Mouse (Mus musculus) olfactory bulb, adult 2 months (tissue): ENCODE results near the gene Ankrd27. TPM values are rescaled to one million over a fixed set of nuclear protein-coding genes. Genes with fewer than 3 reads are reported as not detected.
A peak's percentile ranks its signal among the peaks of the same experiment; 100 is the strongest.

ENCODE experiments used
- H3K27ac ChIP-seq: fragments of 200-500 bp; 2 replicates; pipeline ENCODE4 v1.5.1; 2012; ENCODE audit warnings: low read depth, low read length; ENCODE audit not compliant: insufficient read depth
- H3K4me1 ChIP-seq: fragments of 200-500 bp; 2 replicates; pipeline ENCODE4 v1.6.1; 2012; ENCODE audit warnings: low read length; ENCODE audit not compliant: control insufficient read depth, insufficient read depth
- H3K4me3 ChIP-seq: fragments of 200-500 bp; 2 replicates; pipeline ENCODE4 v1.5.1; 2012; ENCODE audit warnings: mild to moderate bottlenecking, low read depth, low read length, moderate library complexity; ENCODE audit not compliant: insufficient read depth
- CTCF ChIP-seq: fragments of 200-500 bp; IDR thresholded peaks from 2 replicates; pipeline ENCODE4 v1.5.1; 2012; ENCODE audit warnings: low read depth, mild to moderate bottlenecking, low read length, moderate library complexity; ENCODE audit not compliant: insufficient read depth
- POLR2A ChIP-seq: fragments of 200-500 bp; IDR thresholded peaks from 2 replicates; pipeline ENCODE4 v1.6.1; 2012; ENCODE audit warnings: mild to moderate bottlenecking, low read depth, low read length, moderate library complexity; ENCODE audit not compliant: insufficient read depth
- WGBS: fragments of 180-500 bp; shearing (Covaris S2); methylation state at CpG from one replicate; pipeline ENCODE4 v1.1.7; 2018; 5-methylcytosine and 5-hydroxymethylcytosine counted together
- polyA plus RNA-seq: library from polyadenylated mRNA; stranded (reverse); fragments of >200 nt; gene quantifications from 2 replicates; pipeline ENCODE4 v1.2.4, GENCODE M21; 2012; ENCODE audit warnings: low replicate concordance; ENCODE audit not compliant: missing spikeins, insufficient read depth, insufficient read length

Ankrd27 gene
- polyA plus RNA-seq, 1 experiment, result not detected

- Histone ChIP-seq H3K4me1 (peaks cover 6% of the 10 kb centered on the region), H3K27ac (no peak overlapping the region), H3K4me3 (no peak overlapping the region)
- no peak for TF ChIP-seq CTCF
- no peak for TF ChIP-seq POLR2A
- WGBS, result 43% methylated on average over 3 of the region's 3 CpGs
These were observed 63.0 kb downstream of the Ankrd27 start for GRCm38 (mm10) chr7:35649071-35649470.

GRCm38 (mm10) chr7:35650716-35651410 is 64.8 kb downstream of the Ankrd27 start:
- Histone ChIP-seq H3K4me3 (no peak overlapping the region), H3K27ac (no peak overlapping the region), H3K4me1 (peaks cover 4% of the 10 kb centered on the region)
- 30% methylated on average over 11 of the region's 11 CpGs for WGBS
- TF ChIP-seq POLR2A, result no peak
- 0 out of 2 replicates have a peak, but pooled peaks have one; percentile 19 for TF ChIP-seq CTCF

GRCm38 (mm10) chr7:35651583-35652270 is 65.7 kb downstream of the Ankrd27 start:
- WGBS, result 85% methylated on average over 10 of the region's 10 CpGs
- peaks cover under 1% of the 10 kb centered on the region; the same call in 1 of the 2 replicates for H3K4me1 ChIP-seq
- H3K4me3 ChIP-seq, result no peak overlapping the region
- H3K27ac ChIP-seq, result no peak overlapping the region
- TF ChIP-seq POLR2A (no peak), CTCF (no peak)

- TF ChIP-seq POLR2A (no peak), CTCF (no peak)
- 63% methylated on average over 6 of the region's 6 CpGs for WGBS
These were observed 71.8 kb downstream of the Ankrd27 start for GRCm38 (mm10) chr7:35657829-35658228.

GRCm38 (mm10) chr7:35659173-35659572 is 73.1 kb downstream of the Ankrd27 start:
- Histone ChIP-seq H3K4me3 (no peak overlapping the region), H3K27ac (no peak overlapping the region), H3K4me1 (no peaks in the 10 kb centered on the region)
- 63% methylated on average over 3 of the region's 3 CpGs for WGBS
- TF ChIP-seq CTCF (peak; percentile 56), POLR2A (no peak)

More at GRCm38 (mm10) chr7:35657829-35658228, 71.8 kb downstream of the Ankrd27 start:
- Histone ChIP-seq H3K27ac (no peak overlapping the region), H3K4me3 (no peak overlapping the region), H3K4me1 (no peaks in the 10 kb centered on the region)

GRCm38 (mm10) chr7:35663790-35664376 is 77.8 kb downstream of the Ankrd27 start:
- Histone ChIP-seq H3K4me3 (no peak overlapping the region), H3K27ac (no peak overlapping the region), H3K4me1 (peaks cover 7% of the 10 kb centered on the region)
- WGBS, result 61% methylated on average over 16 of the region's 16 CpGs
- no peak for TF ChIP-seq POLR2A
- TF ChIP-seq CTCF, result no peak

GRCm38 (mm10) chr7:35668066-35669041 is 82.3 kb downstream of the Ankrd27 start:
- WGBS, result 32% methylated on average over 18 of the region's 18 CpGs
- no peak overlapping the region for H3K4me3 ChIP-seq
- H3K27ac ChIP-seq, result 0 out of 2 replicates have a peak overlapping the region, but pooled peaks have one; percentile 15
- peaks cover 7% of the 10 kb centered on the region for H3K4me1 ChIP-seq
- no peak for TF ChIP-seq POLR2A
- TF ChIP-seq CTCF, result no peak

- TF ChIP-seq CTCF, result no peak
- TF ChIP-seq POLR2A, result no peak
- Histone ChIP-seq H3K27ac (no peak overlapping the region), H3K4me3 (no peak overlapping the region), H3K4me1 (no peaks in the 10 kb centered on the region)
- WGBS, result 88% methylated on average over 4 of the region's 4 CpGs
These were observed 92.9 kb downstream of the Ankrd27 start for GRCm38 (mm10) chr7:35678976-35679375.
